Mouse (Mus musculus): ENCODE measurements around the gene Matn4. TPM values are rescaled to one million over a fixed set of nuclear protein-coding genes. Genes with fewer than 3 reads are reported as not detected.

Gene Matn4
- polyA plus RNA-seq, 1 experiment: not detected

DNA sequence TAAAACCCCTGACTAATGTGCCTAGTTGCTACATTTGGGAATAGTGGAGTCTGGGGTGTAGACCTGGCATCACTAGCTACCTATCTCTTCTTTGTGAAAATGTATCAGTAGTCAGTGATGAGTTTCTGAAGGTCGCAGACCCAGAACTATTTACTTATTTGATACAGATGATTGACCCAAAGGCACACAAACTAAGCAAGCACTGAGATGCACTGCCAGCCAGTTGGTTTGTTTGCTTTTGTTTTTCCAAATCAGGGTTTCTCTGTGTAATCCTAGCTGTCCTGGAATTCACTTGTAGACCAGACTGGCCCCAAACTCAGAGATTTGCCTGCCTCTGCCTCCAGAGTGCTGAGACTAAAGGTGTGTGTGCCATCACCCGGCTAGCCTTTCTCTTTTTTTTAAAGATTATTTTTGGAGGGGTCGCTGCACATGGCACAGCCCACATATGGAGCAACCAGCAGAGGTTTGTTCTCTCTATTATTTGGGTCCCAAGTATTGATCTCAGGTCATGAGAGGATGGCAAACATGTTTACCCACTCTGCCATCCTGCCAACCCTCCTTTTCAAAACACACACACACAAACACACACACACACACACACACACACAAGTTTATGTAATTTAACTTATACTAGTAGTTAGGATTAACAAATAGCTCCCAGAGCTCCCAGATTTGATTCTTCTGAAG, 40.6 kb upstream of the Matn4 start:
- H3K36me3 ChIP-seq (ENCODE audit: control insufficient read depth): no peaks in the 10 kb centered on the region
- no peaks in the 10 kb centered on the region for H3K9me3 ChIP-seq (ENCODE audit: control insufficient read depth, low read length)
- H3K4me3 ChIP-seq (replicated peaks): no peak overlapping the region
- H3K4me1 ChIP-seq (ENCODE audit: control insufficient read depth): no peaks in the 10 kb centered on the region
- peaks cover 41% of the 10 kb centered on the region for H3K27me3 ChIP-seq (ENCODE audit: control insufficient read depth)
- TF ChIP-seq GATA1 (IDR thresholded peaks at IDR 0.05; ENCODE audit: low read length): no peak

DNA sequence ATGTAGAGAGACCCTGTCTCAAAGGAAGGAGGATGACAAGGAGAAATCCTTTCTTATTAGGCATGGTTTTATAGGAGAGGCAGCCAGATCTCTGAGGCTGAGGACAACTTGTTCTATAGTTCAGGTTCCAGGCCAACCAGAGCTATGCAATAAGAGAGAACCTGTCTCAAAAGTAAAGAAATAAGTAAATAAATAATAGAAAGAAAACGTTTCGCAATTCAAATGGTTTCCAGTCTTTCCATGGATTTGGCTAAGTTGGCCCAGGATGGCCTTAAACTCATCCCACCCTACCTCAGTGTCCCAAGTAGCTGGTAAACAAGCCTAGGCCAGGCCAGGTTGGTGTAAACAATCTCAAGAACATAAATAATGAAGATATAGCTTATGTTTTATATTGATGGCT, 39.7 kb upstream of the Matn4 start:
- Histone ChIP-seq H3K9me3 (ENCODE audit: control insufficient read depth, low read length) (no peaks in the 10 kb centered on the region), H3K36me3 (ENCODE audit: control insufficient read depth) (no peaks in the 10 kb centered on the region; the same call in 1 of the 2 replicates), H3K27me3 (ENCODE audit: control insufficient read depth) (peaks cover 41% of the 10 kb centered on the region), H3K4me1 (ENCODE audit: control insufficient read depth) (no peaks in the 10 kb centered on the region), H3K4me3 (replicated peaks) (no peak overlapping the region)
- TF ChIP-seq GATA1 (IDR thresholded peaks at IDR 0.05; ENCODE audit: low read length): no peak

DNA sequence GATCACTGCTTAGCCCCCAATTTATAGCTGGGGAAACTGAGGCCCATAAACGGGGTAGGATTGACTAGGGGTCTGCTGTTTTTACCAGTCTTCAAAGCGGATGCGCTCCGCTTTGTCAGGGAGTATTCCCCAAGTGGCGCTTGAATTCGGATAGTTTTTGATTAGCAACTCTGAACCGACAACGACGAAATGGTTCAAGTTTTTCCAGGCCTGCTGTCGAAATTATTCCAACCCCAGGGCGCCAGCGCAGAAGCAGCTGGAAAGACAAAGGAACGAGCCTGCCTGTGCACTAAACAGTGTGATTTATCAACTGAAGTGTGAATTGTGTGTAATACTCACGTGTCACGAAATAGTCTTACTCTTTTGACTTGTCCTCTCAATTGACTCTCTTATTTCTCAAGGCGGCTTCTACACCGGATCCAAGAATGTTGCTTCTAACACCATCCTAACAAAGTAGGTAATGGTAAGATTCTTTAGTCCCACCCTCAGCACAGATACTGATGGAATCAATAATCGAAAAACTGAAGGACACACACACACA, 38.6 kb upstream of the Matn4 start, which contains the start of gene Sdc4:
Sdc4 (minus strand) TSS at position 428 of the 541 bp plus-strand sequence.
- H3K9me3 ChIP-seq (ENCODE audit: control insufficient read depth, low read length): no peaks in the 10 kb centered on the region
- no peak for TF ChIP-seq GATA1 (IDR thresholded peaks at IDR 0.05; ENCODE audit: low read length)
- TF ChIP-seq TAL1 (IDR thresholded peaks at IDR 0.05; ENCODE audit: low read length): no peak
- H3K4me3 ChIP-seq (replicated peaks): peak within 1 kb of the TSS; percentile 59
- H3K27me3 ChIP-seq (ENCODE audit: control insufficient read depth): peaks cover 41% of the 10 kb centered on the region
- H3K36me3 ChIP-seq (ENCODE audit: control insufficient read depth): no peaks in the 10 kb centered on the region; the same call in 1 of the 2 replicates
- H3K4me1 ChIP-seq (ENCODE audit: control insufficient read depth): no peaks in the 10 kb centered on the region

DNA sequence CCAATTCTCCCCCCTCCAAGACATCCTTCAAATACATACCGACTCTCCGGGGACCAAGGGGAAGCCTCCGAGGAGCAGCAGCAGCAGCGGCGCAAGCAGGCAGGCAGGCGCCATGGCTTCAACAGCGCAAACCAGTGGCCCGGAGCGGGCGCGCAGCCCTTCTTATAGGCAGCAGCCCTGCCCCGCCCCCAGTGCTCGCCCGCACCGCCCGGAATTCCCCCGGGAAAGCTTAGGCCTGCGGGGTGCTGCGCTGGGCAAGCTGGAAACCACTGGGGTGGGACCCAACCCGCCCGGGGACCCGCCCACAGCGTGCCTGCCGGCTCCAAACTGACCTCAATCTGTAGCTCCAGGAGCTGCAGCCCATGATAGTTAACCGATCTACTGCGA, 38.1 kb upstream of the Matn4 start:
- no peak for TF ChIP-seq TAL1 (IDR thresholded peaks at IDR 0.05; ENCODE audit: low read length)
- no peak for TF ChIP-seq GATA1 (IDR thresholded peaks at IDR 0.05; ENCODE audit: low read length)
- Histone ChIP-seq H3K36me3 (ENCODE audit: control insufficient read depth) (no peaks in the 10 kb centered on the region; the same call in 1 of the 2 replicates), H3K4me1 (ENCODE audit: control insufficient read depth) (no peaks in the 10 kb centered on the region), H3K9me3 (ENCODE audit: control insufficient read depth, low read length) (no peaks in the 10 kb centered on the region), H3K4me3 (replicated peaks) (peak overlapping the region; percentile 59), H3K27me3 (ENCODE audit: control insufficient read depth) (peaks cover 41% of the 10 kb centered on the region)

DNA sequence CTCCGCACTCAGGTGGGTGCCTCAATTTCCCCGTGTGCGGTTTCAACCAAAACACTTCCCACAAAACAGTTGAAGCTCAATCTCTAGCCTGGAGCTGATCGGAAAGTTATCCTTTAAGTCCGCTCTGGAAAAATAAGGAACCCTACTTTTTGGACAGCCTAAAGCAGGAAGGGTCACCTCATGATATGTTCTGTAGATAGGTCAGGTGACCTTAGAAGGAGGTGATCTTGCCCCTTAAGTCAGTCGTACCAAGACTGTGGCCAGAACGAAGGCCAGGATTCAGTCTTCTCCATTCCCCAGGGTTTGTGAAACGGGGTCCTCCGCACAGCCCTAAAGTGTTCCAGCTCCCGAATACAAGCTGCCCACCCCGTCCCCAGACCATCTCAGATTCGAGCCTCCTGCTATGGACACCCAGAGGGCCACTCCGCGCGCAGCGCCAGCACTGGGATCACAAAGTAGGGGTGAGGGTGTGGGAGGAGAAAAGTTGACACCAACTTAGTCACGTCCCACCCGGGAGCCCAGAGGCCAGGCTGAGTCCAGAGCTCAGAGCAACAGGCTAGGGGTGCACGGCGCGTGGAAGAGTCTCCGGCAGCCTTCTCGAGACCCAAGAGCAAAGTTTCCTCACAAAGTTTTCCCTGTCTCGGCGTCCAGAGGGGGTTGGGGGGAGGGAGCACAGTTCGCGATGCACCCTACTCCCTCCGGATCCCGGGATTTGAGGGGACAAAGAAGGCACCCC, 37.5 kb upstream of the Matn4 start:
- Histone ChIP-seq H3K4me3 (replicated peaks) (peak overlapping the region; percentile 59), H3K36me3 (ENCODE audit: control insufficient read depth) (no peaks in the 10 kb centered on the region; the same call in 1 of the 2 replicates), H3K9me3 (ENCODE audit: control insufficient read depth, low read length) (no peaks in the 10 kb centered on the region), H3K4me1 (ENCODE audit: control insufficient read depth) (no peaks in the 10 kb centered on the region), H3K27me3 (ENCODE audit: control insufficient read depth) (peaks cover 41% of the 10 kb centered on the region)
- TF ChIP-seq TAL1 (IDR thresholded peaks at IDR 0.05; ENCODE audit: low read length): no peak
- no peak for TF ChIP-seq GATA1 (IDR thresholded peaks at IDR 0.05; ENCODE audit: low read length)

DNA sequence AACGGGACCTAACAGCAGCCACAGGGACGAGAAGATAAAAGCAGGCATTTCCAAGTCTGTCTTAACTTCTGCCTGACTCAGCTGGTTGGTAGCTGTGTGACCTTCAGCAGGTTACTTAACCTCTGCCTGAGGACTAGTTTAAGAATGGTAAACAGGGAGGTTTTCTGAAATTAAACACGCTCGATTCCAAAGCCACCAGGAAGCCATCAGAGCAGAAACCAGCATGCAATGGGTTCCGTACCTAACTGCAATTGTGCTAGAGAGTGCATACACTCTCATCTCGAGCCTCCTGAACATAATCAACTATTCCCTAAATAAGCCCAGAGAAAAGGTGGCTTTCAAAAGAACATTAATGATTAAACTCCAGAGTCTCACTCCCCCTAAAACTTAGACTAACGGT, 36.8 kb upstream of the Matn4 start:
- peaks cover 43% of the 10 kb centered on the region for H3K27me3 ChIP-seq (ENCODE audit: control insufficient read depth)

DNA sequence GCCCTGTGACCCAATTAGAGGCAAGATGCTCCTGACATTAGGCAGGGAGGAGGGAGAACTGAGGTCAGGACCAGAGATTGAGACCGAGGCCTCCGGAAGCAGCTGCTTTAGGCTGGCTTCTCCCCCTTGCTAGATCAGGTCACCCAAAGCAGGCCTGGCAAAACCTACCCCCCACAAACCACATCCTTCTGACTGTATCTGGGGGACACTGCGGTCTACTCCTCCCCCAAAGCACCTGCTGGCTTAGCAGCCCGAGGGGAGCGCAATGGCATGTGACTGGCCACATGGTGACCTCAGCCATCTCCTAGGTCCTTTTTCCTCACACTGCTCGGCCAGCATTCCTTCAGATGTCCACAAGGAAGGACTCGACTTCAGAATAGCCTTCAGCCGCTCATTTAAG, 36.2 kb upstream of the Matn4 start:
- H3K9me3 ChIP-seq (ENCODE audit: control insufficient read depth, low read length): no peaks in the 10 kb centered on the region
- peaks cover 43% of the 10 kb centered on the region for H3K27me3 ChIP-seq (ENCODE audit: control insufficient read depth)
- no peaks in the 10 kb centered on the region; the same call in 1 of the 2 replicates for H3K36me3 ChIP-seq (ENCODE audit: control insufficient read depth)
- TF ChIP-seq GATA1 (IDR thresholded peaks at IDR 0.05; ENCODE audit: low read length) (no peak), TAL1 (IDR thresholded peaks at IDR 0.05; ENCODE audit: low read length) (no peak)
- peak overlapping the region; percentile 59 for H3K4me3 ChIP-seq (replicated peaks)
- no peaks in the 10 kb centered on the region for H3K4me1 ChIP-seq (ENCODE audit: control insufficient read depth)

More for the DNA sequence above, 36.8 kb upstream of the Matn4 start:
- Histone ChIP-seq H3K9me3 (ENCODE audit: control insufficient read depth, low read length) (no peaks in the 10 kb centered on the region), H3K4me1 (ENCODE audit: control insufficient read depth) (no peaks in the 10 kb centered on the region), H3K36me3 (ENCODE audit: control insufficient read depth) (no peaks in the 10 kb centered on the region; the same call in 1 of the 2 replicates), H3K4me3 (replicated peaks) (peak overlapping the region; percentile 59)
- TF ChIP-seq TAL1 (IDR thresholded peaks at IDR 0.05; ENCODE audit: low read length) (no peak), GATA1 (IDR thresholded peaks at IDR 0.05; ENCODE audit: low read length) (no peak)

DNA sequence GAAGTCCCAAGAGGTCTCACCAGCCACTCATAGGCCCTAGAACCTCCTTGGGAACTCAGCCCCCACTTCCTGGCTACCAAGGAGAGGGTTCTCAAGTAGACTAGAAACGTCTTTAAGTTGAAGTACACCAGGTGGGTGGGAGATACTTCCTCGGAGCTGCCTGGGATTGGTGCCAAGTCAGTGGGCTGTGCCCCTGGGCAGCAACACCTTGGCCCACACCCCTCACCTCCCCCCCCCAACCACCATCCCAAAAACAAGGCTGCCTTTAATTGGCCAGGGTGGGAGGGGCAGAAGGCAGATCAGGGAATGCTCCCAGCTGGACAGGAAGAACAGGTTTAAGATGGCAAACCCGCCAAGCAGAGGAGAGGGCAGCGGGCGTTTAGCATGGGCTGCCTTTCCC, 35.4 kb upstream of the Matn4 start:
- H3K9me3 ChIP-seq (ENCODE audit: control insufficient read depth, low read length): no peaks in the 10 kb centered on the region
- peaks cover 40% of the 10 kb centered on the region for H3K27me3 ChIP-seq (ENCODE audit: control insufficient read depth)
- H3K4me3 ChIP-seq (replicated peaks): no peak overlapping the region
- TF ChIP-seq GATA1 (IDR thresholded peaks at IDR 0.05; ENCODE audit: low read length) (no peak), TAL1 (IDR thresholded peaks at IDR 0.05; ENCODE audit: low read length) (no peak)
- no peaks in the 10 kb centered on the region for H3K4me1 ChIP-seq (ENCODE audit: control insufficient read depth)
- no peaks in the 10 kb centered on the region; the same call in 1 of the 2 replicates for H3K36me3 ChIP-seq (ENCODE audit: control insufficient read depth)

DNA sequence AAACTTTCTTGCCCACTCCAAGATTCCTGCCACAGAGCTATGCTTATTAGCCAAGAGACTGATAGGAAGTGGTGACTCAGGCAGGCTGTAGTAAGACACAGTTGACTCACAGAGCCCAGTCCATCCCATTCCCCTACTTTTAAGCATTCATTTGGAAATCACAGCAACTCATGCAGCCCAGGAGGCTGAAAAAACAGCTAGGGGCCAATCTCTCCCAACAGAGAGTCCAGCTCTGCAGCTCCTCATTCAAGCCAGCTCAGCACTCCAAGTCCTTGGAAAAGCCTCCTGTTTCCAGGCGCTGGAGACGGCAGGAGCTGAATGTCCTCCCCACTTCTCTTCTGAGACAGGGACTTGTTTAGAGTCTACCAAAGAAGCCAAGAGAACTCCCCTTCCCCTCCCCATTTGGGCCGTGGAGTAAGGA, 34.1 kb upstream of the Matn4 start:
- H3K9me3 ChIP-seq (ENCODE audit: control insufficient read depth, low read length): no peaks in the 10 kb centered on the region
- peaks cover 34% of the 10 kb centered on the region for H3K27me3 ChIP-seq (ENCODE audit: control insufficient read depth)
- no peaks in the 10 kb centered on the region; the same call in 1 of the 2 replicates for H3K36me3 ChIP-seq (ENCODE audit: control insufficient read depth)
- H3K4me1 ChIP-seq (ENCODE audit: control insufficient read depth): no peaks in the 10 kb centered on the region
- TF ChIP-seq GATA1 (IDR thresholded peaks at IDR 0.05; ENCODE audit: low read length) (no peak), TAL1 (IDR thresholded peaks at IDR 0.05; ENCODE audit: low read length) (no peak)
- H3K4me3 ChIP-seq (replicated peaks): no peak overlapping the region

Data from erythroblast, embryonic 14.5 days (primary cell).